Mouse (Mus musculus): Measurements from ENCODE around the gene Gfy.

Gfy gene

GRCm38 (mm10) chr7:45128624-45129246, 50.6 kb downstream of the Gfy start, which contains the start of gene Rpl13a:
TSS of gene Rpl13a (minus strand) at chr7:45128761.
- DNase-seq (ENCODE audit: extremely low spot score), result peak; percentile 98

DNA sequence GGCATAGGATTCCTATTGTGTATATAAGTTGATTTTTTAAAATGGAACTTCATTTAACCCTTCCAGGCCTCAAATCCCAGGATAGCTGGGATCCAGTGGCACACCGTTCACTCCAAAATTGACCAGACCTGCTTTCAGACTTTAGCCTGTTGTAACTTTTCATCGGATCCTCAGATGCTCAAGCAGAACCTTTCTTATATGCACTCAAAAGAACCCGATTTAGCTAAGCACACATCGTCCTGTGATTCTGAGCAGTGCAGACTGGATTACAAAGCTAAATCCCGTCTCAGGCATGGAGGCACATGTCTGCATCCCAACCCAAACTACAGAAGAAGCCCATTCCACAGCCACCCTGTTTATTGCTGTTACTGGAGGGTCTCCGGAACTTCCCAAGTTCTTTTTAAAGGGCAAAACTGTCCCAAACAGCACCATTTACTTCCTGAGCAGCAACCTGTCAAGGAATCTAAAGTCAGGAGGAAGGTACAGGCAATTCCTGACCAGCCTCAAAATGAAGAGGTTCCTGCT, 51.6 kb downstream of the Gfy start:
- no peak for DNase-seq (ENCODE audit: extremely low spot score)

GRCm38 (mm10) chr7:45126844-45127699, 52.3 kb downstream of the Gfy start:
- DNase-seq (ENCODE audit: extremely low spot score), result no peak
